Mouse (Mus musculus): ENCODE measurements around the gene Drc7.

DNA sequence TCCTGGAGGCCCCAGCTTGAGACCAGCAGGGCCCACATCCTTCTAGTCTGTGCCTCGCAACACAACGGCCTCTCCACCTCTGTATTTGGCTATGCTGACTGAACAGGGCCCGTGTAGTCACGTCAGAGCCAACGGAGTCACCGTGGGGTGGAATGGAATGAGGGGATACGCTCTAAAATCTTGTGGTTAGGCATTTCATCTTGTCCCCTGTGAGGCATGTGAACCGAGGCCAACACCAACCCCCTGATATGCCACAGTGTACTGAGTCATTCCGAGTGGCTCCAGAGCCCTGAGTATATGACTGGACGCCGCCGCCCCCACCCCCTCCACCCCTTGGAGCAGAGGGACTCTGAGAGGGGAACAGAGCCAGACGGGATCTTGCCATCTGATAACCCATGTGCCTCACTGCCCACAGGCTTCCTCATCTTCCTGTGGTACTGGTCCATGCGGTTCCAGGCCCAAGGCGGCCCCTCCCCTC, 42.4 kb upstream of the Drc7 start:
- no peak for TF ChIP-seq CTCF (IDR thresholded peaks at IDR 0.05; ENCODE audit: borderline replicate concordance, control insufficient read depth, extremely low read depth, insufficient read depth, low read length, poor library complexity)
- TF ChIP-seq POLR2A (IDR thresholded peaks at IDR 0.05; ENCODE audit: control insufficient read depth, extremely low read depth, insufficient read depth, low read length, poor library complexity): no peak
